Mouse (Mus musculus): ENCODE results near the gene Ulk4. TPM values are rescaled to one million over a fixed set of nuclear protein-coding genes. Genes with fewer than 3 reads are reported as not detected.

Ulk4 gene
- total RNA-seq, 2 experiments from 2014 or later: 0.21 to 0.48 TPM

DNA sequence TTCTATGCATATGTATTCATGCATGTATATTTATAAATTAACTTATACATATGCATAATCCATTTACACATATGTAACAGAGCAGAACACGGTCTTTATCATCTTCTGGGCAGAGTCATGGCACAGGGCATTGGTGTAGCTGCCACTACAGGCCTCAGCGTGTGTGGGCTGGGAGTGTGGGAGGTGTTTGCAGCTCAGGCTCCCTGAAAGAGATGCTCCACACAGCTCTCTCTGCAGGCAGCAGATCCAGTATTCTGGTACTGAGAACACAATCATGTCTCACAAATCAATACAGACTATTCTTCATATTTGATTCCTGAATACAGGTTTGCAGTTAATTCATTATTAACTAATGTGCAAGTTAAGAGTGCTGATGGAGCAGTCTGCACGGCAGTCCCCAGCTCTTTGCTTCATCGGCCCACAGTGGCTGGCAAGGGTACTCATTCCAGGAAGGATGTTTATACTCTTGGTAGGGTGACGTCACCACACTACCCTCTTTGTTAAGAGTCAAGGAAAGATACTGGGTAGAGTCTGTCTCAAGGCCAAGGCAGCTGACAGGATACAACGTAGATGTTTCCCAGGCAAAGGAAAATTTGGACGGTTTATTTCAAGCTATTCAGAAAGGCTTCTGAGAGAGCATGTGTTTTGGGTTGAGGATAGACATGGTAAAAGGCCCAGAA, 276.2 kb downstream of the Ulk4 start:
- DNase-seq (ENCODE audit: low spot score): no peak

DNA sequence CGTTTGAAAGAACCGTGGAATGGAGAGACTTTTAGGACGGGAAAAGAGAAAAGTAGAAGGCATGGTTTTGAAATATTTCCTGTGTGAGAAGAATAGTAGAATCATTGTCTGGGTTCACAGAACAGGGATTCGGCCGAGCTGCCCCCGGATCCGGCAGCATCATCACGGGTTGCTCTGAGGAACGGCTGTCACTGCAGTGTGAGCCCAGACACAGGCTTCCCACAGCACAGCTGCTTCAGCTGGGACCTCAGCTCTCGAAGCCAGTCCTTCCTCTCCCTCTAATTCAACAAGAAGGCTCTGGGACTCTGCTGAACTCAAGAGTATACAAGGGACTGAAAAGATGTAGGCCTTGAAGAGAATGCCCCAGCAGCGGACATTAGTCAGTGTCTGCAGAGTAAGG, 278.3 kb downstream of the Ulk4 start:
- no peak for DNase-seq (ENCODE audit: low spot score)
- intact Hi-C loops (cut with DNase I): no loop called here

More for the DNA sequence above, 276.2 kb downstream of the Ulk4 start:
- intact Hi-C loops (cut with DNase I): no loop called here

DNA sequence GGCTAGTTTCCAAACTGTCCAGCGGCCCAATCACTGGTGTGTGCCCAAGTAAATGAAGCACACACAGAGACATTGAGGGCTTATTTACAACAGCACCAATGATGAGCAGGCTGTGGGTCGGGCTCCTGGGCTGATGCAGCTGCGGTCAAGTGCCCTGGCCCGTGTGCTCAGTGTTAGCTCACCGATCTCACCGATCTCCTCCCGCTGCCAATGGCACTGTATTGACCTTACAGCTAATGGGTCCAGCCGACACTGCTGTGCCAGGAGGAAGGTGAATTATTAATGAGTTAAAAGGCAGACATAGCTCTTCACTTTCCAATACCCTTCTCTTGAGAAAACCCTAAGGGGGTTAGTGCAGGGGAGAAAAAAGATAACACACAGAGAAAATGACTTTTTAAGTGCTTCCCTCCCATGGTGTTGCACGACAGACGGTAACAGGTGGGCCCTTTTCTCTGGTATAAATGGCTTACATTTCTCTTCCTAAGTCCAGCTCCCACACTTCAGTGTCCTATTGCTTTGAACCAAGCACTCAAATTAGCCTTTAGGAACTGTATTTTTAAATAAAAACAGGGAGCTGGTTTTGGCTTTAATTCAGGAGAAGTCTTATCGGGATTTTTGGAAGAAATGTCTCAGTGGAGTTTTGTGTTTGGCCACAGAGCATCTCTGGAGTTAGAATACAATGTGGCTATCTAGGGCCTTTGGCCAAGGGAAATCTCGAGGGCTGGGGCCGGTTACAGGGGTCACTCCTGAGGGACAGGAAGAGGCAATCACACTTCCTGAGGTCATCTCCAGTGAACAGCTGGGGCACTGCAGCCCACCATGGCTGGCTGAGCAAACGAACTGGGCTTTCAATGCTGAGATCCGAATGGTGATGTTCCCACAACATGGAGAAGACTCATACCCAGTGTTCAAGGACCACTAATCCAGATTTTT, 282.5 kb downstream of the Ulk4 start:
- no peak for DNase-seq (ENCODE audit: low spot score)
- intact Hi-C loops (cut with DNase I): no loop called here

DNA sequence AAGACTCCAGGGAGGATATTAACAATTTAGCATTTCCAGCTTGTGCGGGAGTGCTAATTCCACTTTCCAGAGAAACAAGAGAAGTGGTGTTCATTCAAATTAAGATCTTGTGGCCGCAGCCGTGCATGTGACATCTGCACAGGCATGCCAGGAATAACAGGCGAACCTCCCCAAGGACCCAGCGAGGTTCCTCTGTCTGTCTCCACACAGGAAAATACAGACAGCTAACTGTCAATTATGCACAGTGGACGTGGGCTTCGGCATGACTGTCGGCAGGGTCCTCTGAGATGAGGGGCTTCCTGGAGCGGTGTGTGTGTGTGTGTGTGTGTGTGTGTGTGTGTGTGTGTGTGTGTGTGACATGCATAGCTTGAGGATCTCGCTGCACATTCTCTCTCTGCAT, 284.0 kb downstream of the Ulk4 start:
- no peak for DNase-seq (ENCODE audit: low spot score)
- intact Hi-C loops (cut with DNase I): no loop called here

DNA sequence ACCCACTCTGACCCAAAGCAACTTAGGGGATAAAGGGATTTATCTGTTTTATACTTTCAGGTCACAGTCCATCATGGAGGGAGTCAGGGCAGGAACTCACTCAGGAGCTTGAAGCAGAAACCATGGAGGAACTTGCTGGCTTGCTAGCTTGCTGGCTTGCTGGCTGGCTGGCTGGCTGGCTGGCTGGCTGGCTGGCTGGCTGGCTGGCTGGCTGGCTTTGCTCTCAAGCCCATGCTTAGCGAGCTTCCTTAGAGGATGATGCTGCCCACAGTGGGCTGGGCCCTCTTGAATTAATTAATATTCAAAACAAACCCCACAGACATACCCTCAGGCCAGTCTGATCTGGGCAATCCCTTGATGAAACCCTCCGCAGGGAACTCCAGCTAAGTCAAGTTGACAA, 285.2 kb downstream of the Ulk4 start:
- no peak for DNase-seq (ENCODE audit: low spot score)
- intact Hi-C loops (cut with DNase I): no loop called here

DNA sequence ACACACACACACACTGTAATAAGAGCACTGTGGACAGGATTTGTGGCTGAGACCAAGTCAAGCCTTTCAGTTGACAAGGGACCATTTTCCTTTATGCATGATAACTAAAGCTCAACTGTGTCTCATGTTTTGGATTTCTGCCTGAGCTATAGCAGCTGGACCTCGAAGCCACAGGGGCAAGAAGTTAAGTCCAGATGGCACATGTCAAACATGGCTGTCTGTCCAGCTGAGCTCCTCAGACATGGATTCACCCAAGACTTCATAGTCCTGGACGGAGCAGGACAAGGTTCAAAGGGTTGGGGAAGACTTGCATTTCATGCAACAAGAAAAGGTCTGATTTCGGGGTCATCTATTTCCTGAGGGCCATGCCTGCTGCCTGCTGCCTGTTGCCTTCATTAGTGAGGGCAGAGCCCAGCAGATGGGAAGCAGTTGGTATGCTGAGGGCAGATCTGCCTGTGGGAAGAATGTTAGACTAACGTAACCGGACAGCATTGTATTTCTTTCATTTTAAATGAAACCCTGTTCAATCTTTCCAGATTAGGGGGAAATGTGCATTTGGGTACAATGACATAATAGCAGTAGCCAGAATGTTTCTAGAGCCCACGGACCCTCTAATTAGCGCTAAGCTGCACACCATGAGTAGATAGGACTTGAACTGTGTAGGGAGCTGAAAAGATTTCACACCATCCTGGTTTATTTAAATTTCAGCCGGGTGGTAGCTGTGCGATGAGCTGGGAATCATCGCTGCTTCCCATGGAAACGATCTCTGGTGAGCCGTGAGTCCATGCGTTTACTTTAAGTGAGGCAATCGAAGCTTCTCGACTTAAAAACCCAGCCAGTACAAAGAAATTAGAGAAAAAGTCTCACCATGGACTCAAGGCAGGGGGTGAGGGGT, 286.9 kb downstream of the Ulk4 start:
- intact Hi-C loops (cut with DNase I): no loop called here
- DNase-seq (ENCODE audit: low spot score): no peak

DNA sequence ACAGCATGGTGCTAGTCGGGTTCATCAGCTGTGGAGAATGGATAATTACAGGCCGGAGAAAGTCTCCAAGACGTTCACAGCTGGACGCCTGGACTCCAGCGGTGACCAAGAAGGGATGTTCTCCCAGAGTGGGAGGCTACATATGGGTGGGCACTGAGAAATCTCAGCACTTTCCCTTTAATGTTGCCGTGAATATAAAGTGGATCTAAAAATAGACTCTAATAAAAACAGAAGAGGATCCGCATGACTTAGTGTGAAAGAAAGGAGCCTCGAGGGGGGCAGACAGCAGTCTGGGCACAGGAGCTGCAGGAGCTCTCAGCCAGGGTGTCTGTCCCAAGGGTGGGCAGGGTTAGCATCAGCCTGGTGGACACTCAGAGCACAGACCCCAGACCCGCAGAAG, 288.9 kb downstream of the Ulk4 start:
- intact Hi-C loops (cut with DNase I): no loop called here
- no peak for DNase-seq (ENCODE audit: low spot score)

DNA sequence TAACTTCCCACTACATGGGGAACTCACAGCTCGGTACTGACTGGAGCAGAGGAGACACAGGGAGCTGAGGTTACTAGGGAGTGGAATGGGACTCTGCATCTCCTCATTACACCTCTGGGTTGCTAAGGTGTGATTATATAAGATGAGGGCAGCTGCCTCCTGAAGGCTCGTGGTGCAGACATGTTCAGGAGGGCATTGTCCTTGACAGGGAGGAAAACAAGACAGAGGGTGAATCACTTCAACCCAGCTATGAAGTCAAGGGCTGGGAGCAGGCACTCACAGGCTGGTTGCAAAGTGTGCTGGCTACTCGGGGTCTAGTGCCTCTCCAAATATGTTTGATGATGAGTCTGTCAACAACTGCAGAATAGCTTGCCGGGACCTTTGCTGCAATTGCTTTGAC, 290.0 kb downstream of the Ulk4 start:
- intact Hi-C loops (cut with DNase I): no loop called here
- no peak for DNase-seq (ENCODE audit: low spot score)

DNA sequence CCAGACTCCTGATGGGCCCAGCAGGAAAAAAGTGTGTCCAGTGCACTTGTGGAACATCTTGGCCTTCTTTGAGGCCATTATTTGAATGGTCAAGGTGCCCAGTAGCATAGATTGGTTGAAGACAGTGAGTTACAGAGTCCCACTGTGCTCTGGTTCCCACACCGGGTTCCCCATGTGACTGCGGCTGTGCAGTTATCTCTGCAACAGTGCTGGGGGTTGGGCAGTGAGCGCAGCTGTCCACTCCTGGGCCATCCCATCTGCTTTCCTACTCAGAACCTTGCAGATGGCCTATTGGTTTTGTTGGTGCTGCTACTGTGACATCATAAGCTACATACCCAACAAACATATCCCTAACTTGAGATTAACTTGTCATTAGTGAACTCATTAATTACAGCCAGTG, 290.7 kb downstream of the Ulk4 start:
- intact Hi-C loops (cut with DNase I): no loop called here
- no peak for DNase-seq (ENCODE audit: low spot score)

DNA sequence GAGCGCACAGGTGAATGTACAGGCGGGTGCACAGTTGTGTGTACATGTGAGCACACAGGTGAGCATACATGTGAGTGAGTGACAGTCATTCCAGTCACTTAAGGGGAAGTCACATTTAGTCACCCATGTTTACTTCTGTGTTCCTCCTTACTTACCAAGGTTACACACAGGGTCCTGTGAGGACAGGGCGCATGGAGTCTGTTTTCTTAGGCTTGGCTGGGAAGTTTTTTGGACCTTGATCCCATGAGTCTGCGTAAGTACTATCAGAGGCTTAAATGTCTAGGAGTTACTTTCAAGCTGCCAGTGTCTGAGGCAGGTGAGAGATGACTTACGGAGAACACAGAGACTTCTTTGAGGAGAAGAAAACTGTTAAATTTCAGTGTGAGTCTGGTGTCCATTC, 291.5 kb downstream of the Ulk4 start:
- intact Hi-C loops (cut with DNase I): no loop called here
- DNase-seq (ENCODE audit: low spot score): no peak

DNA sequence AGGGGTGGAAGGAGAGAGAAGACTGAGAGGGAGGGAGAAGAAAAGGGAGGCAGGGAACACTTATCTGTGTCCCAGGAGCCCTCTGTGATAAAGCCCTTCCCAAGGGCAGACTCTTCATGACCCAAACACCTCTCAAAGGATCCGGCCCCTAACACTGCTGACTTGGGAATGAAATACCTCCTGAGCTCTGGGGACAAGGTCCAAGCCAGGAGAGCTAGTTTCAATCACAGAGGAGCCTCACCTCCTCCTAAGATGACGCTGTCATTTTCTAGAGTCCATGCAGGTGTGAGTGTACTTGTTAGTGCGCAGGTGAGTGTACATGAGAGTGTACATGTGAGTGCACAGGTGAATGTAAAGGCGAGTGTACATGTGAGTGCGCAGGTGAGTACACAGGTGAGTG, 292.0 kb downstream of the Ulk4 start:
- DNase-seq (ENCODE audit: low spot score): no peak
- intact Hi-C loops (cut with DNase I): no loop called here

DNA sequence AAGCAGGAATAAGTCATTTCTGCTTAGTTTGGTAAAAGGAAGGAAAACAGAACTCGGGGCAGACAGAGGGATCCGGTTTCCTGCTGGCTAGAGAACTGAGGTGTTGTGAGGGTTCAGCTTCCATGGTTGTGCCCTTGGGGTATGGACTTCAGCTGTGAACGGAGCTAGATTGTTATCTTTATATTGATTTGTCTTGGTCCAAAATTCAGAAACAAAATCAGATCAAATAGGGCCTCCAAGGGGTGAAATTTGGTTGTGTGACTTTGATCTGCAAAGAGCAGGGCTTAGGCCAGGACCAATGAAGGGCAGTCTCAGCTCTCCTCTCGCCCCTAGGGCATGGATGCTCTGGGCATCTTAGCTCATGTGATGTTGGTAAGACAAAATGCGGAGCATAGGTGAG, 292.5 kb downstream of the Ulk4 start:
- DNase-seq (ENCODE audit: low spot score): no peak
- intact Hi-C loops (cut with DNase I): no loop called here

DNA sequence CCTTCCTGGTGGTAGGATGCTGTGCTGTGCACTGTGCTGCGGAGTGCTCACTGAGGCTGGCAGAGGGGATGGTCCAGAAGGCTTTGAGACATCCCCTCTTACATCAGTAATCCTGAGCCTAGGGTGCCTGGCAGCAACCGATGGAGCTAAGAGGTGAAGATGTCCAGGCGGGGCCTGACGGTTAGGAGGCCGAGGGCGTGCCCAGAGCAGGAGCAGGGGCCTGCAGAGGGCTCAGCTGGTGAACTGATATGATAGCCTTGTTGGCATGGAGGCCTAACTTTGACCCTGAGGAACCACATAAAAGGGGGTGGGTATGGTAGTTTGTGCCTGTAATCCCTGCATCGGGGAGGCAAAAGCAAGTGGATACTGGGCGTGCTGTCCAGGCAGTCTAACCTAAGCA, 293.1 kb downstream of the Ulk4 start:
- intact Hi-C loops (cut with DNase I): no loop called here

DNA sequence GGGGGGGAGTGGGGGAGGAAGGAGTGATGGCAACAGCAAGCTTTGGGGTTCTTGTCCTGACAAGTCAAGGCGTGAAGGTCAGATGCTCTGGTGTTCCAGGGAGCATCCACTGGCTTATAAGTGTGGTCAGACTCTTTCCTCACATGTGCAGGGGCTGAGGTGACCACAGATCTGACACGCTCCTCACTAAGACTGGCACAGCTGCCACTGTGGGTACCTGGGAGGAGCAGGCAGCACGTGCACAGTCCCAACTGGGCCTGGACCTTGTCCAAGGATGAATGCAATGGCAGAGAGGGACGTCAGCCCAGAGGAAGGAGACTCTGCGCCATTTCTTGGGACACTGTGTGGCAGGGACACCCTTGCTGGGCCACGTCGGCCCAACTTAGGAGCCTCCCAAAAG, 295.2 kb downstream of the Ulk4 start:
- intact Hi-C loops (cut with DNase I): no loop called here
- no peak for DNase-seq (ENCODE audit: low spot score)

More for the DNA sequence above, 293.1 kb downstream of the Ulk4 start:
- no peak for DNase-seq (ENCODE audit: low spot score)

DNA sequence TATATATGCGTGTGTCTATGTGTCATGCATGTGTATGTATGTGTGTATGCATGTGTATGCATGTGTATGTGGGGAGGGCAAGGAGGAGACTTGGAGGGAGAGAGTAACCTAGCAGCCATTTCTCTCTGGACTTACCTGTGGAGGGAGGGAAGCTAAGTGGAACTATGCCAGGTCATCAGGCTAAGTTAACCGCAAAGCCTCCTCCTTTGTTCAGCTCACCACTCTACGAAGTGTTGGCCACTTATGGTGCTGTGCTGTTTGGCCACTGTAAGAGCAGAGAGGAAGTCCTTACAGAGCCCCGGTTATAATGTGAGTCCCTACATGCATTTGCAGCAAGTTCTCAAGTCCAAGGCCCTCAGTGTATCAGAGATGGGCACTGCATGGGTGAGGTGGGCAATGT, 300.1 kb downstream of the Ulk4 start:
- intact Hi-C loops (cut with DNase I): no loop called here
- DNase-seq (ENCODE audit: low spot score): no peak

DNA sequence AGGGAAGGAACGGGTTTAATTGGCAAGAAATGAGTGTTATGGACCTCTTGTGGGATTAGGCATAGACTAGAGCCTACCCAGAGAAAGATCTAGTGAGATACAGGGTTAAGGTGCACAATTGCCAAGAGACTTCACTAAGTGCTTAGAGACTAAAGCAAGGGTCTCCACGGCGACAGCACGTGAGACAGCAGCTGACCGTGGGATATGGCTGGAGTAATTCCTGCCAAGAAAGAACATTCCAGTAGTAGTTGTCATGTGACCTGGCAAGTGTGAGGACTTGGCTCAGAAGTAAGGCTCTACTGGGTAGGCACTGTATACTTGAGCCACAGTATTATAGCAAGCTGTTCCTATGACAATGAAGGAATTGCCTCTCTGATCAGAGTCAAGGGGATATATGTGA, 300.8 kb downstream of the Ulk4 start:
- no peak for DNase-seq (ENCODE audit: low spot score)
- intact Hi-C loops (cut with DNase I): no loop called here

DNA sequence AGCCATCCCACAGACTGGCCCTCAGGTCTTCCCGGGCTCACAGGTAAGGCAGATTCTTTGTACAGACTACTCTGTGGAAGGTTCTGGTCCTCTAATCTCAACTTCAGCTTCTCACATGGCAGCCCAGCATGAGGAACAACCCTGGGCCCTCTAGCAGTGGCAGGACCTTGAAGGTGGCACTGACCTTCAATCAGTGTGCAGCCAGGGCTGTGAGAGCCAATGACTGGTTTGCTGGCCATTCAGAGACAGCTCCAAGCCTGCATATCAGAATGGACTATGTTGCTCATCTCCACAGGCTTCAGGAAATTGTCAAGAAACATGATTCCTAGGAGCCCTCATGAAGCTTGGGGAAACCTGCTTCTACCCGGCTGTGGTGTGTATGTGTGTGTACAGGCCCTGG, 302.8 kb downstream of the Ulk4 start:
- intact Hi-C loops (cut with DNase I): no loop called here
- DNase-seq (ENCODE audit: low spot score): no peak

DNA sequence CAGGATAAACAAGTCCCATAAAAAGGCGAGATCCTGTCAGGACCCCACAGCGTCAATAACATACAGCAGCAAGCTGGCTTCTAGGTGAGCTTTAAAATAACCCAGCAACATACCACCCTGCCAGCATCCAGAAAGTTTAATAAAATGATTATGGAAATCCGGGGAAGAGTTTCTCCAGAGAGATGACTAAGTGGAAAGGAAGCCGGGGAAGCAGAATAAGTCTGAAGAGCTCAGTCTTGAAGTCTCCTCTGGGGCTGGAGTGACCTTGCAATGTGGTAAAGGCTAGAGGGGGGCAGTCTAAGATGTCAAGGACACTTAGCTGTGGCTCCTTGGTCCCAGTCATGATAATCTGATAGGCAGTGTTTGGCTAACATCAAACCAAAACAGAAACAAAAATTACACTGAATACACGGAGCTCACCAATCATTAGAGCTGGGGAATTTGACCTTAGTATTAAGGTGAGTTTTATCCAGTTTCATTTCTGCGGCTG, 303.9 kb downstream of the Ulk4 start:
- intact Hi-C loops (cut with DNase I): no loop called here
- DNase-seq (ENCODE audit: low spot score): no peak

DNA sequence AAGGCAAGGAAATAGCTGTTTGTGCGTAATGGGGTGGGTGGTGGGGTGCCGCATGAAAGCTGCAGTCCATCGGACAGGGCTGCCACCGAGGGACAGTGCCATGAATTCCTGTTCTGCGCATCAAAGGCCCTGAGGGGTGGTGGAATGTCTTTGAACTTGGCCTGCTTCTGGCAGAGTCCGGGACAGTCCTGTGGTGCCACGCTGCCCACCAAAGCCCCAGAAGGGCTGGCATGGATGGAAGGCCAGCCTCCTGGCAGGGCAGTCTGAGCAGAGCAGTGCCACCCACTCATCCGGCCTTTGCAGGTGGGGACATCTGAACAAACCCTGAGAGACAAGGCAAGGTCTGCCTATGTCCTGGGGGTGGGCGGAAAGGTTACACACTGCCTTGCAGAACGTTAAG, 312.0 kb downstream of the Ulk4 start:
- no peak for DNase-seq (ENCODE audit: low spot score)
- intact Hi-C loops (cut with DNase I): no loop called here

DNA sequence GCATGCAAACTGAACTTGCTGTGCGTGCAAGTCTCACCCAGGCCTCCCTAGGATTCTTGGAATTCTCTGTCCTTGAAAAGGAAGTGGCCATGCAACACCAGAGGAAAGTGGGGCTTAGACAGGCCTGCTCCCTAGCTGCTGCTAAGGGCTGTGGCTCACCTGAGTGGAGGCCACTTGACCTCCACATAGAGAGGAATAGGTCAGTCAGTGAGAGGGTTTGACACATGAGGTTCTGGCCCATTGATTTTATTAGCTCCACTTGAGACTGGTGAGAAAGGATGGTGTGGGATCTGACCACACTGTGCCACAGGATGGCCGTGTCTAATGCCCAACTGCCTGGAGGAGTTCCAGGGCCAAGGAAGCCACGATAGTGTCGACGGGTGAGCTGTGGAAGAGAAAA, 312.8 kb downstream of the Ulk4 start:
- intact Hi-C loops (cut with DNase I): no loop called here

More for the DNA sequence above, 312.8 kb downstream of the Ulk4 start:
- no peak for DNase-seq (ENCODE audit: low spot score)

Data from heart, postnatal 25 days (tissue).